ENCODE assay signal across 13 mouse cellular contexts in genomic region chr7:132385456-132386130, GRCm38 (mm10).
DNase-seq lines count a peak whose midpoint lies in the region; ATAC-seq and TF ChIP-seq lines count a peak whose summit lies in the region.
"Had no signal": no experiment of that assay in that cellular context is flagged by ENCODE, and none has a peak within 500 bp of the region (broad histone marks: within the 10 kb centered on the region; RNA-seq: fewer than 3 reads in every experiment).

No protein-coding gene starts in this region.

- WGBS in forebrain, embryonic 10.5 days = 23% methylated on average over 7 of the region's 7 CpGs
- 41% methylated on average over 7 of the region's 7 CpGs for WGBS in intestine, postnatal 0 days
- WGBS in neural tube, embryonic 13.5 days = 11% methylated on average over 7 of the region's 7 CpGs

- no peaks in the 10 kb centered on the region for H3K9me3 ChIP-seq in forebrain, embryonic 10.5 days
- H3K9me3 ChIP-seq in intestine, postnatal 0 days (ENCODE audit: control insufficient read depth) = no peaks in the 10 kb centered on the region
- H3K9me3 ChIP-seq in neural tube, embryonic 13.5 days = no peaks in the 10 kb centered on the region
- H3K9me3 ChIP-seq: limb, embryonic 15.5 days had no signal

- H3K9ac ChIP-seq in intestine, postnatal 0 days (ENCODE audit: low read depth, low read length) = no peak overlapping the region
- H3K9ac ChIP-seq in neural tube, embryonic 13.5 days = 0 out of 2 replicates have a peak overlapping the region, but pooled peaks have one; percentile 19
- H3K9ac ChIP-seq: limb, embryonic 15.5 days had no signal

- peak overlapping the region; percentile 72 for H3K27ac ChIP-seq in forebrain, embryonic 10.5 days
- no peak overlapping the region for H3K27ac ChIP-seq in intestine, postnatal 0 days (ENCODE audit: low read depth, low read length)
- no peak overlapping the region for H3K27ac ChIP-seq in neural tube, embryonic 13.5 days (replicated peaks)
- H3K27ac ChIP-seq: limb, embryonic 15.5 days had no signal

- no peaks in the 10 kb centered on the region for H3K36me3 ChIP-seq in forebrain, embryonic 10.5 days (replicated peaks)
- no peaks in the 10 kb centered on the region for H3K36me3 ChIP-seq in intestine, postnatal 0 days (ENCODE audit: control insufficient read depth, insufficient read depth)
- no peaks in the 10 kb centered on the region for H3K36me3 ChIP-seq in neural tube, embryonic 13.5 days
- H3K36me3 ChIP-seq: limb, embryonic 15.5 days had no signal

- H3K4me2 ChIP-seq in intestine, postnatal 0 days (replicated peaks; ENCODE audit: low read depth) = 0 out of 2 replicates have a peak overlapping the region, but pooled peaks have one; percentile 25
- no peak overlapping the region for H3K4me2 ChIP-seq in neural tube, embryonic 13.5 days
- H3K4me2 ChIP-seq: heart, embryonic 11.5 days; limb, embryonic 15.5 days had no signal

- peak; percentile 24 to 29 for DNase-seq in layer of hippocampus, adult 8-10 months (ENCODE audit: low spot score in 2 of 2)
- DNase-seq in layer of hippocampus, adult 11-12 months (ENCODE audit: low spot score) = no peak
- no peak for DNase-seq in forebrain, embryonic 10.5 days (ENCODE audit: extremely low spot score, low spot score)
- no peak for DNase-seq in spleen, postnatal 10 days (ENCODE audit: low spot score in 2 of 2)
- no peak for DNase-seq in MN1 (ENCODE audit: low spot score)
- DNase-seq: kidney, postnatal 14 days; lung, postnatal 4 days had no signal

- H3K4me1 ChIP-seq in forebrain, embryonic 10.5 days = peaks cover 29% of the 10 kb centered on the region
- no peaks in the 10 kb centered on the region for H3K4me1 ChIP-seq in intestine, postnatal 0 days (replicated peaks; ENCODE audit: control insufficient read depth, insufficient read depth, low read length)
- H3K4me1 ChIP-seq in neural tube, embryonic 13.5 days (replicated peaks) = peaks cover 23% of the 10 kb centered on the region

- H3K4me3 ChIP-seq in forebrain, embryonic 10.5 days = no peak overlapping the region
- no peak overlapping the region for H3K4me3 ChIP-seq in intestine, postnatal 0 days (ENCODE audit: low read depth, low read length)
- H3K4me3 ChIP-seq in neural tube, embryonic 13.5 days = no peak overlapping the region
- H3K4me3 ChIP-seq: limb, embryonic 15.5 days had no signal

- no peak for ATAC-seq in intestine, postnatal 0 days
- ATAC-seq in neural tube, embryonic 13.5 days (ENCODE audit: low read depth) = peak; percentile 63
- no peak for ATAC-seq in activated CD4-positive, CD25-positive, alpha-beta regulatory T cell, adult 4 months
- ATAC-seq: CD4-positive, CD25-positive, alpha-beta regulatory T cell, adult 4 months had no signal

- peaks cover 18% of the 10 kb centered on the region for H3K27me3 ChIP-seq in forebrain, embryonic 10.5 days (ENCODE audit: poor library complexity, severe bottlenecking)
- no peaks in the 10 kb centered on the region for H3K27me3 ChIP-seq in intestine, postnatal 0 days (replicated peaks; ENCODE audit: control insufficient read depth, insufficient read depth, low read length)
- H3K27me3 ChIP-seq in neural tube, embryonic 13.5 days = no peaks in the 10 kb centered on the region; the same call in 1 of the 2 replicates
- H3K27me3 ChIP-seq: limb, embryonic 15.5 days had no signal

- TF ChIP-seq CTCF in intestine, postnatal 0 days (IDR thresholded peaks at IDR 0.05; ENCODE audit: low read depth) = no peak

Comparison
In these comparisons a context has a peak if more than half of its experiments do, and no peak if none do; other contexts are left out.
1. DNase-seq: peak in layer of hippocampus, adult 8-10 months (2 of 2); none in layer of hippocampus, adult 11-12 months (single experiment), forebrain, embryonic 10.5 days (single experiment), spleen, postnatal 10 days (0 of 2) and MN1 (single experiment).